Mouse (Mus musculus) brown adipose tissue, adult 24 weeks (tissue): Measurements from ENCODE around the gene Sorl1. TPM values are rescaled to one million over a fixed set of nuclear protein-coding genes. Genes with fewer than 3 reads are reported as not detected.

Experiments used
- H3K27ac ChIP-seq: fragments of 200-500 bp; replicated peaks from 2 replicates; pipeline ENCODE4 v1.5.1; 2012; ENCODE audit warnings: low read depth, mild to moderate bottlenecking, low read length
- H3K4me1 ChIP-seq: fragments of 200-500 bp; 2 replicates; pipeline ENCODE4 v1.6.1; 2012; ENCODE audit warnings: low read length, mixed read lengths; ENCODE audit not compliant: control insufficient read depth, insufficient read depth, insufficient read length
- H3K4me3 ChIP-seq: fragments of 200-500 bp; 2 replicates; pipeline ENCODE4 v1.5.1; 2012; ENCODE audit warnings: low read depth, mild to moderate bottlenecking, low read length, moderate library complexity; ENCODE audit not compliant: insufficient read depth
- polyA plus RNA-seq: library from polyadenylated mRNA; stranded (reverse); fragments of >200 nt; gene quantifications from 2 replicates; pipeline ENCODE4 v1.2.4, GENCODE M21; 2012; ENCODE audit not compliant: missing spikeins, insufficient read depth, insufficient read length

The Sorl1 gene
- polyA plus RNA-seq, 1 experiment = 25.3 TPM

DNA sequence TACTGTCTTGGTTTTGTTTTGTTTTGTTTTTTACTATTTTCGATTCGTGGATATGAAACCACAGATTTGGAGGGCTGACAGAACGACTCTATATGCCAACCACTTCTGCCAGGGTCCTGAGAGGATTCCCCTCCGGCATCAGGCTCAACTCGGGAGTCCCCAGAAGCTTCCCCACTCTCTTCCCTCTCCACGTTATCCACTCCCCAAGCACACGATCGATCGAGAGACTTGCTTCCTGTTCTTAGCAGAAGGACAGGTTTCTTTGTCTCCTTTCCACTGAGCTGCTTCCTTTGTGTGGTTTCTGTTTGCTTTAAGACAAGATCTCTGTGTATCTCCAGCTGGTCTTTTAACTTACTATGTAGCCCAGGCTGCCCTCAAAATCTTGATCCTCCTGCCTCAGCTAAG lies 90.0 kb downstream of the Sorl1 start:
- Histone ChIP-seq H3K4me3 (no peak overlapping the region), H3K27ac (no peak overlapping the region), H3K4me1 (no peaks in the 10 kb centered on the region)

- no peak overlapping the region for H3K4me3 ChIP-seq
- H3K27ac ChIP-seq = no peak overlapping the region
- no peaks in the 10 kb centered on the region for H3K4me1 ChIP-seq
Observed at GRCm38 (mm10) chr9:42033291-42034115, 90.6 kb downstream of the Sorl1 start.

GRCm38 (mm10) chr9:42032419-42032818 lies 91.7 kb downstream of the Sorl1 start:
- Histone ChIP-seq H3K4me1 (no peaks in the 10 kb centered on the region), H3K27ac (no peak overlapping the region), H3K4me3 (no peak overlapping the region)

DNA sequence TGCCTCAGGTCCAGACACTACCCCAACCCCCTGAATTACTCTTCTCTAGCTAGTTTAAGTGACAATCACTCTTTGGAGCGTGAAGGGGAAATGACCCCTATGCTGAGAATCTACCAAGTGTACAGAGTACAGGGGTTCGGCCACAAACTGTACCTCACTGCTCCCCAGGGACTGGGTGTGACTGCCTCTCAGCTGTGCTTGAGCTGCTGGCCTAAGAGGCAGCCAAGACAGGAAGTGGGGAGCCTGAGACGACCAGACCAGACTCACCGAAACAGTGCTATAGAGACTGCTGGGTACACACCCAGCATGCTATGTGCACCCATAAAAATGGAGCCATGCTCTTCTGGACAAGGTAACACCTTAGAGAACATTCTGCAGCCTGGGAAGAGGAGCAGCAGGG lies 95.3 kb downstream of the Sorl1 start:
- no peak overlapping the region for H3K4me3 ChIP-seq
- no peaks in the 10 kb centered on the region for H3K4me1 ChIP-seq
- no peak overlapping the region for H3K27ac ChIP-seq

GRCm38 (mm10) chr9:42024257-42024656 lies 99.8 kb downstream of the Sorl1 start:
- no peak overlapping the region for H3K27ac ChIP-seq
- no peak overlapping the region for H3K4me3 ChIP-seq
- H3K4me1 ChIP-seq = no peaks in the 10 kb centered on the region

DNA sequence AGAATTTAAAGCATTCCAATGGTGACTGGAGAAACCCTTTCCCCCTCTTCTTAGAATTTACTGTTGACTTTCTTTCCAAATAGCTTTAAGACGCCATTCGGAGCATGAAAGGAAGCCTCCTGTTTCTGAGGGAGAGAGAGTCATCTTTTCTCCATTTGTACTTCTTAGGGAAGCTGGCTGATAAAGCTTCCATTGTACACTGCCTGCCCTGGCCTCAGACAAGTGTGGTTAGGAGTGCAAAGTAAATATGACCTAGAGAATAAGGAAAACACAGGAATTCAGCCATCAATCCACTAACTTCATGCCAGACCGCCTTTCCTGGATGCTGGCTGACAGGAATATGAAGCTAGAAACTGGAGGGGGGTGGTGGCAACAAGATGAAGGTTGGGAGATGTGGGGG lies 100.7 kb downstream of the Sorl1 start:
- no peaks in the 10 kb centered on the region for H3K4me1 ChIP-seq
- H3K4me3 ChIP-seq = no peak overlapping the region
- no peak overlapping the region for H3K27ac ChIP-seq

DNA sequence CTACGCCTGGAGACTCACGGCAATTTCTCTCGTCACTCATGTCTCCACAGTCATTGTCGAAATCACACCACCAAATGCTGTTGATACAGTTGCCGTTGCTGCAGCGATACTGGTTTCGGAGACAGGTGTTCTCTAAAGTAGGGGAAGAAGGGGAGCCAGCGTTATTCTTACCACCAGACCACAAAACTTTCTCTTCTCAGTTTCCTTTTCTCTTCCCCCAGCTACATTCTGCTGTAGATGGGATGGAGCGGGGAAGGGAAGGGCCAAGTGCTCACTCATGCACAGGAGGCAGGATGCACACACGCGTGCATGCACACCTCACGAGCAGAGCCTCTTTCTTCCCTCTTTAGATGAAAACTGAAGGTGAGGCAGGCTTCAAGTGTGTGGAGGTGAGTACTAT lies 101.8 kb downstream of the Sorl1 start:
- Histone ChIP-seq H3K4me1 (no peaks in the 10 kb centered on the region), H3K4me3 (no peak overlapping the region), H3K27ac (no peak overlapping the region)

- H3K4me1 ChIP-seq = no peaks in the 10 kb centered on the region
- H3K27ac ChIP-seq = no peak overlapping the region
- no peak overlapping the region for H3K4me3 ChIP-seq
Observed at GRCm38 (mm10) chr9:42019308-42020031, 104.6 kb downstream of the Sorl1 start.

- Histone ChIP-seq H3K4me3 (no peak overlapping the region), H3K4me1 (no peaks in the 10 kb centered on the region), H3K27ac (no peak overlapping the region)
Observed at GRCm38 (mm10) chr9:42008501-42008900, 115.6 kb downstream of the Sorl1 start.

- H3K4me3 ChIP-seq = no peak overlapping the region
- no peaks in the 10 kb centered on the region for H3K4me1 ChIP-seq
- no peak overlapping the region for H3K27ac ChIP-seq
Observed at GRCm38 (mm10) chr9:42005101-42005500, 119.0 kb downstream of the Sorl1 start.

DNA sequence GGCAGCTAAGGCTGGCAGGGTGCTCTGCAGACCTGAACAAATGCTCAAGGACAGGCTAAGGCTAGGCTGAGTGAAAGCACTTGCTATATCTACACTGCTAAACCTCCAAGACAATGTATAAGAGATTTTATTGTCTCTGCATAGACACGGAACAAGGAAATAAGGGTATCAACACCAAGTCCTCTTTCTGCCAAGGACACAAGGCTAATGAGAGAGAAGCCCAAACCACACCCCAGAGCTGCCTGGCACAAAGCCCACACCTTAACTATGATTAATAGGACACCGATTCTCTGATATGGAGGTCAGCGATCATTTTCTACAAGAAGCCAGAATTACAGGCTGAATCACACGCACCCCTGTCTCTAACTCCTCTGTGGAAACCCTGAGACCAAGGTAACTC lies 120.0 kb downstream of the Sorl1 start:
- Histone ChIP-seq H3K4me1 (no peaks in the 10 kb centered on the region), H3K27ac (no peak overlapping the region), H3K4me3 (no peak overlapping the region)

- H3K4me3 ChIP-seq = no peak overlapping the region
- H3K4me1 ChIP-seq = no peaks in the 10 kb centered on the region
- no peak overlapping the region for H3K27ac ChIP-seq
Observed at GRCm38 (mm10) chr9:41999498-42000473, 124.3 kb downstream of the Sorl1 start.

- no peaks in the 10 kb centered on the region for H3K4me1 ChIP-seq
- H3K27ac ChIP-seq = no peak overlapping the region
- no peak overlapping the region for H3K4me3 ChIP-seq
Observed at GRCm38 (mm10) chr9:41995278-41995677, 128.8 kb downstream of the Sorl1 start.

- Histone ChIP-seq H3K4me1 (no peaks in the 10 kb centered on the region), H3K27ac (no peak overlapping the region), H3K4me3 (no peak overlapping the region)
Observed at GRCm38 (mm10) chr9:41993821-41994220, 130.3 kb downstream of the Sorl1 start.

- H3K4me1 ChIP-seq = no peaks in the 10 kb centered on the region
- no peak overlapping the region for H3K27ac ChIP-seq
Observed at GRCm38 (mm10) chr9:41992841-41993240, 131.3 kb downstream of the Sorl1 start.

More at GRCm38 (mm10) chr9:41992841-41993240, 131.3 kb downstream of the Sorl1 start:
- H3K4me3 ChIP-seq = no peak overlapping the region
